Mouse (Mus musculus) lung, postnatal 0 days (tissue): ENCODE data around the gene Grik4. TPM values are rescaled to one million over a fixed set of nuclear protein-coding genes. Genes with fewer than 3 reads are reported as not detected.

Source experiments
- ATAC-seq: fragments of 200-750 bp; cut with Nextera tagmentation; 2 replicates; pipeline ENCODE4 v1.8.0; 2017; ENCODE audit warnings: moderate library complexity
- DNase-seq: peaks from one replicate; pipeline ENCODE4 v3.0.0-alpha.2; 2016; ENCODE audit warnings: low spot score
- H3K27ac ChIP-seq: fragments of 300-500 bp; sonication (generic); 2 replicates; pipeline ENCODE4 v1.5.1; 2014; ENCODE audit warnings: antibody characterized with exemption, mild to moderate bottlenecking, low read length, mixed read lengths
- H3K27me3 ChIP-seq: fragments of 300-500 bp; sonication (generic); replicated peaks from 2 replicates; pipeline ENCODE4 v1.6.1; 2014; ENCODE audit warnings: low read length, mixed read lengths; ENCODE audit not compliant: insufficient read depth
- H3K36me3 ChIP-seq: fragments of 300-500 bp; sonication (generic); 2 replicates; pipeline ENCODE4 v1.6.1; 2014; ENCODE audit warnings: low read length, mixed read lengths; ENCODE audit not compliant: insufficient read depth
- H3K4me1 ChIP-seq: fragments of 300-500 bp; sonication (generic); 2 replicates; pipeline ENCODE4 v1.6.1; 2014; ENCODE audit warnings: antibody characterized with exemption, low read depth, low read length, mixed read lengths; ENCODE audit not compliant: insufficient read depth
- H3K4me2 ChIP-seq: fragments of 300-500 bp; sonication (generic); replicated peaks from 2 replicates; pipeline ENCODE4 v1.6.1; 2014; ENCODE audit warnings: low read depth, mild to moderate bottlenecking, low read length, moderate library complexity, mixed read lengths
- H3K4me3 ChIP-seq: fragments of 300-500 bp; sonication (generic); 2 replicates; pipeline ENCODE4 v1.5.1; 2014; ENCODE audit warnings: low read depth, low read length
- H3K9ac ChIP-seq: fragments of 300-500 bp; sonication (generic); replicated peaks from 2 replicates; pipeline ENCODE4 v1.6.1; 2014; ENCODE audit warnings: low read depth, mild to moderate bottlenecking
- H3K9me3 ChIP-seq: fragments of 300-500 bp; sonication (generic); 2 replicates; pipeline ENCODE4 v1.6.1; 2016; ENCODE audit warnings: low read length, mixed read lengths
- CTCF ChIP-seq: IDR thresholded peaks from 2 replicates; pipeline ENCODE4 v1.5.1; 2016; ENCODE audit warnings: antibody characterized with exemption, mild to moderate bottlenecking
- EP300 ChIP-seq: IDR thresholded peaks from 2 replicates; pipeline ENCODE4 v1.6.1; 2016; ENCODE audit warnings: antibody characterized with exemption, mild to moderate bottlenecking, control low read depth
- WGBS: fragments of 180-500 bp; shearing (Covaris S2); extraction: QIAGEN DNeasy Blood & Tissue Kit; methylation state at CpG from one replicate; pipeline ENCODE4 v1.1.7; 2014; 5-methylcytosine and 5-hydroxymethylcytosine counted together
- polyA plus RNA-seq: library from polyadenylated mRNA; unstranded; fragments of >200 nt; fragmentation: Nextera tagmentation; extraction: Ambion mirVana; gene quantifications from 2 replicates; pipeline ENCODE4 v1.2.1, GENCODE M21; 2015

Grik4 gene
- polyA plus RNA-seq, 1 experiment from 2014 or later: 0.47 TPM

DNA sequence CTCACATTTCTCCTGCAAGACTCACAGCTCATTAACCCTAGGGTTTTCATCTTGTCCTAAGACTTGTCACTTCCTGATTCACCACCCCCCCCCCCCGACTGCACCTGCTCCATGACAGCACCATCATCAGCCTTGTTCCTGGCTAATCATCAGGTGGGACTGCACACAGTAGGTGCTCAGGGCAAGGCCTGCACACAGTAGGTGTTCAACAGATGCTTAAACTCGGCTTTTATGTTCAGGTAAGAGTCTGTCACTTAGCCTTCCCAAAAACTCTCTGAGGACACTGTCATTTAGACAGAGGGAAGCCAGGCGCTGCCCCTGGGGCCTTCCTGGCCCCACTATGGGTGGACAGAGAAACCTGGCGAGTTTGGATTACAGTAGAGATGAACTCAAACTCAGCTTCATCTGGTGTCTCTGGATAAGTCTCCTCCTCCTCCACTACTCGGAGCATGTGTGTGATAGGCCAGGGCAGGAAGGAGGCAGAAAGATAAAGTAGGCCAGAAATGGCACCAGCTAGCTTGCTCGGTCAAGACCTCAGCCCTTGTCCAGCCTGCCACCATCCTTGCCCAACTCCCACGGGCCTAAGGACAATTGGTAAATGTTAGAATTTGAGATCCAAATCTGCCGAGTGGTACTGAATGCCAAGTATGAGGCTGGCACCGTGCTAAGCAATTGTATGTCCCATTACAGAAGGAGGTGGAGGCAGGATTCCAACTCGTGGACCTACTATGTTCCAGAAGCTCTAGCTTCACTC, 61.1 kb downstream of the Grik4 start:
- H3K9me3 ChIP-seq: no peaks in the 10 kb centered on the region
- no peak overlapping the region for H3K4me3 ChIP-seq
- no peaks in the 10 kb centered on the region for H3K27me3 ChIP-seq
- no peaks in the 10 kb centered on the region for H3K36me3 ChIP-seq
- no peak overlapping the region for H3K27ac ChIP-seq
- no peaks in the 10 kb centered on the region for H3K4me1 ChIP-seq
- H3K9ac ChIP-seq: no peak overlapping the region
- no peak for DNase-seq
- ATAC-seq: no peak
- TF ChIP-seq CTCF (no peak), EP300 (no peak)
- no peak overlapping the region for H3K4me2 ChIP-seq
- WGBS: 78% methylated on average over 10 of the region's 10 CpGs

DNA sequence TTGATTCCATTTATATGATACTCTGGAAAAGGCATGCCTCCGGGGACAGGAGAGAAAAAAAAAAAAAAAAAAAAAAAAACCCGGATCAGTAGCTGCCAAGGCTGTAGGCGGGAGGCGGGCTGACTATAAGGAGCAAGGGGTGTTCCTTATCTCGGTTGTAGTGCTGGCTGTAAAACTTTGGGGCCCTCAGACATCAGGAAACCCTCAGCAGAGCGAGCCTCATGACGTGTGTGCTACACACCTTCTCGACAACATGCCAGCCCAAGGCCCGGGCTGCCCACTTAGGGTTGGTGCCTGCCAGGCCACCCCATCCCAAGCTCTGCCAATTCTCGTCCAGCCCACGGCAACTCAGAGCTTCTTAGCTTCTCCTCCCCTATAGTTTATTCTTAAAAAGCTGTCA, 62.0 kb downstream of the Grik4 start:
- Histone ChIP-seq H3K4me1 (no peaks in the 10 kb centered on the region), H3K4me2 (no peak overlapping the region), H3K9ac (no peak overlapping the region), H3K27me3 (no peaks in the 10 kb centered on the region), H3K27ac (no peak overlapping the region), H3K4me3 (no peak overlapping the region), H3K36me3 (no peaks in the 10 kb centered on the region), H3K9me3 (no peaks in the 10 kb centered on the region)
- ATAC-seq (no peak), DNase-seq (no peak)
- 22% methylated on average over 11 of the region's 11 CpGs for WGBS
- TF ChIP-seq CTCF (no peak), EP300 (no peak)

DNA sequence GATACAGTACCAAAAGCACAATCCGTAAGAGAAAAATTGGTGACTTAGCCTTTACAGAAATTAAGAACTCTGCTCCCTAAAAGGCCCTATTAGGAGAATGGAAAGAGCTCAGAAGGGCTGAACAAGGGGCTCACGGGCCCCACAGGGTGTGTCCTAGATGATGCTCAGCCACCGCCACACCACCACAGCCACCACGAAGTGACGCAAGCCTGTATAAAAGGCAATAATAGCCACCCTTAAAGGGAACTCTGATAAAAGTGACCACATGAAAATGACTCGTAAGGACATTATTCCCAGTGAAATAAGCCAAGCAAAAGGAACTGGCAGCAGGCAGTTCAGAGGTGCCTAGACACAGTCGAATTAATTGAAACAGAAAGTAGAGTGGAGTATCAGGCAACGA, 63.3 kb downstream of the Grik4 start:
- Histone ChIP-seq H3K27me3 (no peaks in the 10 kb centered on the region), H3K9me3 (no peaks in the 10 kb centered on the region), H3K9ac (no peak overlapping the region), H3K36me3 (no peaks in the 10 kb centered on the region), H3K4me1 (no peaks in the 10 kb centered on the region), H3K27ac (no peak overlapping the region), H3K4me2 (no peak overlapping the region), H3K4me3 (no peak overlapping the region)
- DNase-seq (no peak), ATAC-seq (no peak)
- WGBS: 66% methylated on average over 8 of the region's 8 CpGs
- TF ChIP-seq CTCF (no peak), EP300 (no peak)

DNA sequence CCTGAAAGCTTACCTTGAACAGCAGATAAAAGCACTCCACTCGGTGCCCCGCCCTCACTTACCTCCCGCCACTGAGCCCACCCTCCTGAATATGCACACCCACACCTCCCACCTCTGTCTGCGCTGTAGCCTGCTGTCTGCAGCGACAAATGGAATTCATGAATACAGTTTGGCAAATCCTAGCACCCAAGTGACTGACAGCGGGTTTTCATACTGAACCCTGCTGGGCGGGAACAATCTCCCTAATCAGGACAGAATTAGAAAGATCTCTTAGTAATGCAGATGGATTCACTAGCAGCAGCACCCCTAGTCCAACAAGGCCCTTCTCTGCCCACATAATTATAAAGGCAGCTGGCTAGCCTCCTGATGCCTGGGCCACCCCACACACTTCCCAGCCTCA, 65.9 kb downstream of the Grik4 start:
- ATAC-seq (no peak), DNase-seq (no peak)
- no peak overlapping the region for H3K27ac ChIP-seq
- no peaks in the 10 kb centered on the region for H3K36me3 ChIP-seq
- H3K9ac ChIP-seq: no peak overlapping the region
- no peaks in the 10 kb centered on the region for H3K9me3 ChIP-seq
- H3K27me3 ChIP-seq: no peaks in the 10 kb centered on the region
- 38% methylated on average over 7 of the region's 7 CpGs for WGBS
- H3K4me3 ChIP-seq: no peak overlapping the region
- no peak for TF ChIP-seq CTCF
- TF ChIP-seq EP300: no peak
- H3K4me2 ChIP-seq: no peak overlapping the region
- H3K4me1 ChIP-seq: no peaks in the 10 kb centered on the region

DNA sequence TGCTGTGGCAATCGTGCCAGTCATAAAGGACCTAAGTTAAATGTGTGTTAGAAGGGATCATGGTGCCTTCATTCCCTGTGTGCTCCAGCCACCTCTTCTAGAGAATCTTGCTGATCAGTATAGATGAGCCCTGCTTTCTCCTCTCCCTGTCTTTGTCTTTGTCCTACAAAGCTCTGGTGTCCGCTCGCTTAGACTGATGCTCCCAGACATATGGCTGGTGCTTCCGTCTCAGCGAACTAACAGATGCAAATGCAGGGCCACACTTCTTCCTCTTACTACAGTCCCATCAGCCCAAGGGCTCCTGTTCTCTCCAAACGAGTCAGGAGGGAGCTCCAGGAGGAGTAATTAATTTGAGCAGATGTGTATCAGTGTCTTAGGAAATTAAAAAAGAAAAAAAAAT, 71.4 kb downstream of the Grik4 start:
- Histone ChIP-seq H3K4me1 (no peaks in the 10 kb centered on the region), H3K4me3 (no peak overlapping the region), H3K9me3 (no peaks in the 10 kb centered on the region), H3K4me2 (no peak overlapping the region), H3K36me3 (no peaks in the 10 kb centered on the region), H3K27me3 (no peaks in the 10 kb centered on the region), H3K9ac (no peak overlapping the region), H3K27ac (no peak overlapping the region)
- no peak for TF ChIP-seq EP300
- no peak for TF ChIP-seq CTCF
- ATAC-seq (no peak), DNase-seq (no peak)
- WGBS: 82% methylated on average over 6 of the region's 6 CpGs

DNA sequence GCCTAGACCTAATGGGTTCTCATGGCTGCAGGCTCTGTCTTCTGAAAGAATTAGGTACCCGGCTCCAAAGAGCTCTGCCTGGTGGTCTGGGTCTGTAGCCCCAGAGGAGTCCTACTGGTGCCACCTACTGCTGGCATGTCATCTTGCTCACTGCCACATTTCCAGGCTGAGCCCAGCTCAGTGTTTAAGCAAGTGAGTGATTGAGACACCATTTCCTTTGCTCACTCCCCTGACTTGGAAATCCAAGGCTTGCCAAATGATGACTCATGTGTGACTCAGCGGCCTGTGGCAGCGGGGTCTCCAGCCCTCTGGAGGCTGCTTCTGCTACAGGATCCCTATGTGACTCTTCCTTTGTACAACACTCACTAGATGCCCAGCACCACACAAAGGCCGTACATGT, 72.6 kb downstream of the Grik4 start:
- TF ChIP-seq EP300: no peak
- peak; percentile 38 for TF ChIP-seq CTCF
- Histone ChIP-seq H3K27ac (no peak overlapping the region), H3K4me2 (no peak overlapping the region), H3K27me3 (no peaks in the 10 kb centered on the region), H3K9ac (no peak overlapping the region), H3K9me3 (no peaks in the 10 kb centered on the region), H3K4me1 (no peaks in the 10 kb centered on the region), H3K36me3 (no peaks in the 10 kb centered on the region), H3K4me3 (no peak overlapping the region)
- 47% methylated on average over 4 of the region's 4 CpGs for WGBS
- peak; percentile 55 for ATAC-seq
- peak; percentile 51 for DNase-seq

DNA sequence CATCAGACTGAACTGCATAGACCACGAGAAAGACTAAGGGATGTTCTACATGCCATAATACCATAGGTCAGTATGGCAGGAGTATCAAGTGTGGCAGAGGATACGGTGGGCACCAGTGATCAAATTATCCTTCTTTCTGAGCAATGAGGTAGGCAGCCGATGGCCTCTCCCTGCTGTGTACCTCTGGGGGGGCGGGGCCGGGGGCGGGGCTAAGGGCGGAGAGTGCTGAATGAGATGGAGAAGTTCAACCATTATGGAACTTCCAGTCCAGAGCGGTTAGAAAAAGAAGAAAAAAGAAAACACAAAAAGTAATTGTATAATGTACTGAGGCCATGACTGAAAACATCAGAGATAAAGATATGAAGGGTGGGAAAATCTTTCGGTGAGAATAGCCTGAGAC, 74.0 kb downstream of the Grik4 start:
- 40% methylated on average over 9 of the region's 9 CpGs for WGBS
- no peak for TF ChIP-seq EP300
- TF ChIP-seq CTCF: no peak
- ATAC-seq: no peak

More for the DNA sequence above, 74.0 kb downstream of the Grik4 start:
- Histone ChIP-seq H3K36me3 (no peaks in the 10 kb centered on the region), H3K27ac (no peak overlapping the region), H3K27me3 (no peaks in the 10 kb centered on the region), H3K4me2 (no peak overlapping the region), H3K9me3 (no peaks in the 10 kb centered on the region), H3K9ac (no peak overlapping the region), H3K4me3 (no peak overlapping the region), H3K4me1 (no peaks in the 10 kb centered on the region)
- DNase-seq: no peak
